Mouse (Mus musculus) C2C12 (cell line): ENCODE results near the gene Scn4b. TPM values are rescaled to one million over a fixed set of nuclear protein-coding genes. Genes with fewer than 3 reads are reported as not detected.

Experiments
- H3K27me3 ChIP-seq: one replicate; pipeline ENCODE4 v1.6.1; 2011; ENCODE audit not compliant: control insufficient read depth, insufficient read depth, insufficient read length
- H3K36me3 ChIP-seq: one replicate; pipeline ENCODE4 v1.6.1; 2011; ENCODE audit not compliant: control insufficient read depth, insufficient read depth
- H3K4me3 ChIP-seq: one replicate; pipeline ENCODE4 v1.5.1; 2011; ENCODE audit warnings: mild to moderate bottlenecking, control low read depth; ENCODE audit not compliant: poor library complexity, insufficient read depth, severe bottlenecking
- H3K79me2 ChIP-seq: one replicate; pipeline ENCODE4 v1.6.1; 2011; ENCODE audit not compliant: control insufficient read depth, insufficient read depth
- H3K79me3 ChIP-seq: one replicate; pipeline ENCODE4 v1.6.1; 2011; ENCODE audit warnings: low read depth, control low read depth
- H3ac ChIP-seq: one replicate; pipeline ENCODE3; 2011; ENCODE audit warnings: low read depth; ENCODE audit not compliant: control insufficient read depth, insufficient read length
- CEBPB ChIP-seq: IDR thresholded peaks from one replicate; pipeline ENCODE4 v1.6.1; 2011; ENCODE audit warnings: low read depth, mild to moderate bottlenecking, control low read depth, moderate library complexity
- CTCF ChIP-seq: IDR thresholded peaks from one replicate; pipeline ENCODE4 v1.5.1; 2011; ENCODE audit not compliant: control insufficient read depth, insufficient read depth, insufficient read length
- FOSL1 ChIP-seq: IDR thresholded peaks from one replicate; pipeline ENCODE4 v1.8.0; 2011; ENCODE audit warnings: mild to moderate bottlenecking, low read length; ENCODE audit not compliant: poor library complexity, insufficient read depth, severe bottlenecking
- MAX ChIP-seq: IDR thresholded peaks from one replicate; pipeline ENCODE4 v1.6.1; 2011; ENCODE audit warnings: mild to moderate bottlenecking, control low read depth
- MYOD1 ChIP-seq: IDR thresholded peaks from one replicate; pipeline ENCODE4 v1.6.1; 2011; ENCODE audit warnings: low read depth; ENCODE audit not compliant: control insufficient read depth, insufficient read length
- MYOG ChIP-seq: IDR thresholded peaks from one replicate; pipeline ENCODE4 v1.6.1; 2011; ENCODE audit not compliant: control insufficient read depth, insufficient read length; ENCODE audit errors: extremely low read depth
- USF1 ChIP-seq: IDR thresholded peaks from one replicate; pipeline ENCODE4 v1.6.1; 2011; ENCODE audit warnings: low read depth, mild to moderate bottlenecking, control low read depth, moderate library complexity
- polyA plus RNA-seq: library from polyadenylated mRNA; unstranded; fragments of >200 nt; fragmentation: generic; extraction: Trizol; gene quantifications from one replicate; pipeline ENCODE4 v1.2.1, GENCODE M21; 2012; ENCODE audit warnings: missing spikeins

Scn4b gene
- polyA plus RNA-seq, 1 experiment: 0.01 TPM

DNA sequence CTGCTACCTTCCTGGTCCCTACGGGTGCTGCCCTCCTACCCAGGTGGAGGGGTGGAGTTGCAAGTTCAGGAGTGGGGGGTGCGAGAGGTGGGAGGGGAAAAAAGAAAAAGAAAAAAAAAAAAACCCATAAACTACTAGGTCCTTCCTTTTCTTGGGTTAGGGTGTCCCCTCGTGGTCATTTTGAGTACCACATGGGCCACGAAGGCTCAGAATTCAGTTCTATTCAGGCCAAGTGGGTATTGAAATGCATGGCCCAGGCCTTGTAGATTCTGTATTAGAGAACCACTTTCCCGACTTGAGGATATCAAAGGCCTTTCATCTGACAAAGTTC is 8.0 kb downstream of the Scn4b start:
- Histone ChIP-seq H3ac (no peak overlapping the region), H3K79me3 (no peaks in the 10 kb centered on the region), H3K36me3 (no peaks in the 10 kb centered on the region), H3K79me2 (no peaks in the 10 kb centered on the region), H3K27me3 (peaks cover 83% of the 10 kb centered on the region), H3K4me3 (no peak overlapping the region)
- TF ChIP-seq FOSL1 (no peak), CTCF (no peak), CEBPB (no peak), MAX (no peak), USF1 (no peak), MYOG (no peak), MYOD1 (no peak)

DNA sequence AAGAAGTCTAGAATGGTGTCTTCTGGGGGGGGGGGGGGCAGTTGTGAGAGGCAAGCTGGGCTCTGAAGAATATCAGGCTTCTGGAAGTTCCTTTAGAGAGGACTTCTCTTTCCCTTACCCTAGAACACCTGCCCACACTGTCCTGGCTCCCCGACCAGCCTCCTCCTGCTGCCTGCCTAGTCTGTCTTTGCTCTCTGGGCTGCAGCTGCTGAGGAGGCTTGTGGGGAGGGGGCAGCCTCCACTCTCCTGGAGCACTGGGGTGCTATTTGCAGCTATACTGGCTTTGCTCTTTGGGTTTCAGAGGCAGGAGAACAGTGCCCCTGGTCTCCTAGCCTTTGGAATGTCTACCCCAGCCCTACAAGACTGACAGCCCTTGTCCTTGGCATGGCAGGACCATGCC is 12.7 kb downstream of the Scn4b start:
- no peaks in the 10 kb centered on the region for H3K79me2 ChIP-seq
- H3K36me3 ChIP-seq: no peaks in the 10 kb centered on the region
- peaks cover 57% of the 10 kb centered on the region for H3K27me3 ChIP-seq
- no peak overlapping the region for H3ac ChIP-seq
- no peaks in the 10 kb centered on the region for H3K79me3 ChIP-seq
- no peak overlapping the region for H3K4me3 ChIP-seq
- TF ChIP-seq CEBPB (no peak), USF1 (no peak), FOSL1 (no peak), MAX (no peak), CTCF (no peak), MYOG (no peak), MYOD1 (no peak)

DNA sequence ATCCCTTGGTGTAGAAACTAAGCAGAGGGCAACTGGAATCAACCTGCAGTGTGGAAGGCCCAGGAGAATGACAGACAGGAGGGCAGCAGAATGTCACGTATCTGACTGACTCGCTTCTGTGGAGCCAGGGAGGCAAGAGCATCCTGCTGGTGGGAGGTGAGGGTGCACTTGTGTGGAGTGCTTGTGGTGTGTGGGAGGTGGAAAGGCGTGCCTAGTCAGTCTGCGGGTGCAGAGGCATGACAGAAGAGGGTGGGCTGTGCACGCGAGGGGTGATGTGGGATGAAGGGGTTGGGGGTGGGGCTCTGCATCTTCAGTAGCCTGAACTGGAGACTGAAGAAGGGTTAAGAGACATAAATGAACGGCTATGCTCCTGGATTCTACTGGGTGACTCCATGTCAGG is 15.2 kb downstream of the Scn4b start:
- no peak overlapping the region for H3K4me3 ChIP-seq
- H3K79me3 ChIP-seq: no peaks in the 10 kb centered on the region
- H3K36me3 ChIP-seq: no peaks in the 10 kb centered on the region
- H3ac ChIP-seq: no peak overlapping the region
- TF ChIP-seq CEBPB: no peak
- TF ChIP-seq MYOD1: no peak
- no peak for TF ChIP-seq FOSL1
- TF ChIP-seq USF1: no peak
- TF ChIP-seq MAX: no peak
- no peak for TF ChIP-seq CTCF
- TF ChIP-seq MYOG: no peak
- H3K79me2 ChIP-seq: no peaks in the 10 kb centered on the region
- peaks cover 39% of the 10 kb centered on the region for H3K27me3 ChIP-seq

DNA sequence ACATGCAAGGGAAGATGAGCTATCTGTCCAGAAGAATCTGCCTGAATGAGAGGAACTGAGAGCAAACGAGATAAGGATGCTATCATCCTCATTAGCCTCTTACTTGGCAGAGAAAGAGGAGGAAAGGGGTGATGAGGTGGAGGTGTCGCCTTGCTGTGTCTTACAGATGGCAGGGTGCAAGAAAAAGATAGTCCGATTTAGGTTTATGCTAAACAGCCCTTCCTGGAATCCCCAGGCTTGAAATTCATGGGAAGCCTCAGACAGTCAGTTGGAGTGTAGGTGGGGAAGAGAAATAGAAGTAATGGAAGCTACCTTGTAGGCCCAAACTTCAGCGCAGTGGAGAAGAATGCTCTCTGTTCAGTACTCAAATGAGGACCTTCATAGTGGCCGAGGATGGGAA is 29.7 kb downstream of the Scn4b start:
- H3K27me3 ChIP-seq: no peaks in the 10 kb centered on the region
- H3ac ChIP-seq: no peak overlapping the region
- no peaks in the 10 kb centered on the region for H3K79me3 ChIP-seq
- TF ChIP-seq CEBPB: no peak
- TF ChIP-seq MYOG: no peak
- TF ChIP-seq MAX: no peak
- TF ChIP-seq FOSL1: no peak
- TF ChIP-seq CTCF: no peak
- no peak for TF ChIP-seq MYOD1
- TF ChIP-seq USF1: no peak
- H3K79me2 ChIP-seq: no peaks in the 10 kb centered on the region
- H3K36me3 ChIP-seq: no peaks in the 10 kb centered on the region
- no peak overlapping the region for H3K4me3 ChIP-seq

DNA sequence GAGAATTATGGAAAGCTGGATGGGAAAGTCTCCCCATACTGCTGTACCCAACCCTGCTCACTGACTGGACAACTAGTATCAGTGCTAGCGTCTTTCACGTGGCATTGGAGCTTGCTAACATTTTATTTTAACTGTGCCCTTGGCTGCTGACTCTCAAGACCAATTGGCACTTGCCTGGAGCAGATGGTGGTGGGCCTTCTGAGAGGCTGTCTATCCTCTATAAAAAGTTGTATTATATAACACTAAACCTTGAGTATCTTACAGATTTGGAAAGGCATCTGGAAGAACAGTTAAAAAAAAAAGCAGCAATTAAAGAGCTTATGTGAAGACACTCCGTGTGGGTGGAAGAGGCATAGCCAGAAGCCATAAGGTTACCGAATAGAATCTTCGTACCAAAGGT is 32.0 kb downstream of the Scn4b start:
- no peaks in the 10 kb centered on the region for H3K79me3 ChIP-seq
- no peaks in the 10 kb centered on the region for H3K36me3 ChIP-seq
- TF ChIP-seq FOSL1: no peak
- no peak for TF ChIP-seq MYOD1
- TF ChIP-seq MYOG: no peak
- TF ChIP-seq CEBPB: no peak
- no peak for TF ChIP-seq CTCF
- TF ChIP-seq MAX: no peak
- peaks cover 8% of the 10 kb centered on the region for H3K27me3 ChIP-seq
- H3K4me3 ChIP-seq: no peak overlapping the region
- H3ac ChIP-seq: no peak overlapping the region
- H3K79me2 ChIP-seq: no peaks in the 10 kb centered on the region

DNA sequence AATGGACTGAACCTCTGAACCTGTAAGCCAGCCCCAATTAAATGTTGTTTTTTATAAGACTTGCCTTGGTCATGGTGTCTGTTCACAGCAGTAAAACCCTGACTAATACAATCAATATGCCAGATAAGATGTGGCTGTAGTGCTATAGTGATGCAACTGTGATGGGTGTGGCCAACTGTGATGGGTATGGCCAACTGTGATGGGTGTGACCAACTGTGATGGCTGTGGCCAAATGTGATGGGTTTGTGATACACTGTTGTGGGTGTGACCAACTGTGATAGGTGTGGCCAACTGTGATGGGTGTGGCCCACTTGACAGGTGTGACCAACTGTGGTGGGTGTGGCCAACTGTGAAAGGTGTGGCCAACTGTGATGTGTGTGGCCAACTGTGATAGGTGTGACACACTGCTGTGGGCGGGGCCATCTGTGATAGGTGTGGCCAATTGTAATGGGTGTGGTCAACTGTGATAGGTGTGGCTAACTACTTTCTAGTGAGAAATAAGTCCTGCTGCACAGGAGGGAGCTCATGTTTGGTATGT is 32.9 kb downstream of the Scn4b start:
- no peaks in the 10 kb centered on the region for H3K79me3 ChIP-seq
- no peak overlapping the region for H3K4me3 ChIP-seq
- TF ChIP-seq MYOD1: no peak
- no peak for TF ChIP-seq CEBPB
- no peak for TF ChIP-seq FOSL1
- no peak for TF ChIP-seq MYOG
- TF ChIP-seq MAX: no peak
- no peak for TF ChIP-seq USF1
- TF ChIP-seq CTCF: no peak

More for the DNA sequence above, 32.9 kb downstream of the Scn4b start:
- Histone ChIP-seq H3K79me2 (no peaks in the 10 kb centered on the region), H3K36me3 (no peaks in the 10 kb centered on the region), H3K27me3 (peaks cover 8% of the 10 kb centered on the region), H3ac (no peak overlapping the region)
